Mouse (Mus musculus): ENCODE measurements at regions not wholly inside any gene's neighbourhood (a gene's known extent, or its start where the extent isn't known, plus 50 kb on each side); places are given as distances from the start of the nearest gene placed in this dataset.
"Not testable (repeated sequence)": the region's sequence is repeated elsewhere in the genome, so short reads cannot be mapped to it uniquely, and the experiment has no call there.

- not testable (repeated sequence) for TF ChIP-seq ZC3H11A (IDR thresholded peaks at IDR 0.05; ENCODE audit: low read depth, low read length); CTCF (IDR thresholded peaks at IDR 0.05 in 2 of 3, conservative IDR thresholded peaks at IDR 0.05 in 1 of 3; ENCODE audit: control insufficient read depth in 1 of 3, insufficient read depth in 1 of 3, low read depth in 2 of 3, low read length in 3 of 3, poor library complexity in 1 of 3, severe bottlenecking in 1 of 3); MEF2A (IDR thresholded peaks at IDR 0.05; ENCODE audit: extremely low read depth, insufficient replicate concordance, low read depth, low read length, poor library complexity, severe bottlenecking); TCF12 (IDR thresholded peaks at IDR 0.05; ENCODE audit: low read depth, low read length); POLR2A (IDR thresholded peaks at IDR 0.05; ENCODE audit: control insufficient read depth in 1 of 2, insufficient read depth in 1 of 2, low read depth in 1 of 2, low read length in 2 of 2, poor library complexity in 1 of 2); CHD1 (IDR thresholded peaks at IDR 0.05; ENCODE audit: low read depth, low read length); ZMIZ1 (IDR thresholded peaks at IDR 0.05; ENCODE audit: low read depth, low read length); USF1 (IDR thresholded peaks at IDR 0.05; ENCODE audit: low read depth, low read length); GATA1 (IDR thresholded peaks at IDR 0.05; ENCODE audit: low read depth, low read length); BHLHE40 (IDR thresholded peaks at IDR 0.05; ENCODE audit: borderline replicate concordance, low read depth, low read length); ZNF384 (IDR thresholded peaks at IDR 0.05; ENCODE audit: low read depth, low read length); E2F4 (IDR thresholded peaks at IDR 0.05; ENCODE audit: borderline replicate concordance, low read depth, low read length); MAFK (IDR thresholded peaks at IDR 0.05; ENCODE audit: borderline replicate concordance, low read depth, low read length); ZKSCAN1 (IDR thresholded peaks at IDR 0.05; ENCODE audit: low read depth, low read length)
Measured at GRCm38 (mm10) chr3:4930731-4931130, 819.9 kb upstream of the Gm8797 start.
